Mouse (Mus musculus): ENCODE results near the gene Flrt3. TPM values are rescaled to one million over a fixed set of nuclear protein-coding genes. Genes with fewer than 3 reads are reported as not detected.

Flrt3 gene
- polyA plus RNA-seq, 1 experiment from 2014 or later = 0.63 TPM

GRCm38 (mm10) chr2:140621730-140622337 is 49.4 kb downstream of the Flrt3 start:
- Histone ChIP-seq H3K4me3 (replicated peaks) (no peak overlapping the region), H3K9me3 (replicated peaks) (no peaks in the 10 kb centered on the region), H3K27ac (replicated peaks) (no peak overlapping the region), H3K36me3 (replicated peaks) (no peaks in the 10 kb centered on the region), H3K4me1 (replicated peaks) (no peaks in the 10 kb centered on the region), H3K9ac (no peak overlapping the region), H3K4me2 (no peak overlapping the region), H3K27me3 (no peaks in the 10 kb centered on the region)
- 29% methylated on average over 2 of the region's 2 CpGs for WGBS (ENCODE audit: insufficient replicate concordance)
- ATAC-seq (ENCODE audit: insufficient read depth) = no peak

GRCm38 (mm10) chr2:140615451-140615850 is 55.8 kb downstream of the Flrt3 start:
- Histone ChIP-seq H3K4me1 (replicated peaks) (no peaks in the 10 kb centered on the region), H3K27me3 (no peaks in the 10 kb centered on the region), H3K36me3 (replicated peaks) (no peaks in the 10 kb centered on the region), H3K9ac (no peak overlapping the region), H3K4me3 (replicated peaks) (no peak overlapping the region), H3K27ac (replicated peaks) (no peak overlapping the region), H3K9me3 (replicated peaks) (no peaks in the 10 kb centered on the region), H3K4me2 (no peak overlapping the region)
- 70% methylated on average over 2 of the region's 2 CpGs for WGBS (ENCODE audit: insufficient replicate concordance)
- no peak for ATAC-seq (ENCODE audit: insufficient read depth)
